Mouse (Mus musculus) neutrophil, adult 65 days (primary cell): ENCODE data around the gene Gm3854. TPM values are rescaled to one million over a fixed set of nuclear protein-coding genes. Genes with fewer than 3 reads are reported as not detected.

Source experiments
- total RNA-seq: library from RNA; stranded (reverse); gene quantifications from 2 replicates; pipeline ENCODE4 v1.2.4, GENCODE M21; 2023

Gm3854 gene
- total RNA-seq, result not detected in 2 replicates

DNA sequence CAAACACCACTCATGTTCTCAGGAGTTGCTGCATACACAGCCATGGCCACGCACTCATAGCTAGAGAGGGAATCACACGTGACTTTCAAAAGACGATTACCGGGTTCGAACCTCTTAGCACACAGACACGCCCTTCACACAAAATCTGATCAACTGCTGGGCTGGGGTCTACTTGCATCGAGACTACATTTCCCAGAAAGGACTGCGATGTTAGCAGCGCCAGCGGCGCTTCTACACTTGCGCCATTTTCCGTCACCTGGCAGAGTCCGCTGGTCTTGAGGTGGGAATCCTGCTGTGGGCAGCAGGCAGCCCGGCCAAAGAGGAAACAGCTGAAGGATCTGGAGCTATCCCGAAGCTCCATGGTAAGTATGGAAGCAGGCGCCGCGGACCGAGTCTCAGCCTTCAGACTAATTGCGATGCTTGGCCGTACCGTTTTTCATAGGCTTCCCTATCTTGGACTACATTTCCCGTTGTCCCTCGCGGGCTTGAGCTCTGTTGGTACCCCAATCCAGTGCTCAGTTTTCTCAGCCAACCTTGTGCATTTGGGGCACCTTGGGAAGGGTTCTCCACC, at the start of gene Gm3854:
Gene Gm3854, plus strand, starts transcription at position 259 of the 571 bp plus-strand sequence.

DNA sequence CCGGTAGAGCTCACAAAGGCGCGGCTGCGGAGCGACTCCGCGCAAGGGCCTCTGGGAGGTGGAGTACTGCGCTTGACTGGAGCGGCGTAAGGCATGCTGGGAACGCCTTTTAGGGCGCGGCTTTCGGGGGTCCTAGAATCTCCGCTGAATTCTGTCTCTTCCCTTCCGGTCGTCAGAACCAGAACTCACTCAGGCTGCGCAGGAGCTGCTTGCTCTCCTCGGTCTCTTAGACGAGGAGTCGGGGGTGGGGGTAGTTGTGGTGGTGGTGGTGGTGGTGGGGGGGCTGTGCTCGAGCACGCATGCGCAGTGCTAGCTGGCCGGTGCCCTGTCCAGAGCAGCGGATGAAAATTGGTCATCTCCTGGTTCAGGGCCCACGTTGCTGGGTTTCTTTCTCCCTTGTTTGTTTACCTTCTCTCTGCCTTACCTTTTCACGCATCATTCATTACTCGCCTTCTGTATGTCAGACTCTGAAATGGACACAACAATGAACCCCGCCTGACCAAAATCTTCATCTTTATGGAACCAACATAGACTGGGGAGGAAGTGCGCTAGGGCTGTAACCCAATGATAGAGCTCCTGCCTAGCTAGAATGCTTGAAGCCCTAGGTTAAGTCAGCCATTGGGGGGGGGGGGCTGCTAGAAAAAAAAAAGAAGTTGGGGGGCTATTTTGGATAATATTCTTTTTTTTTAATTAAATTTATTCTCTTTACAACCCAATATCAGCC, 12.2 kb upstream of the Gm3854 start, which contains the start of gene Zfp583:
Gene Zfp583, minus strand, starts transcription at position 53 of the 724 bp plus-strand sequence.

DNA sequence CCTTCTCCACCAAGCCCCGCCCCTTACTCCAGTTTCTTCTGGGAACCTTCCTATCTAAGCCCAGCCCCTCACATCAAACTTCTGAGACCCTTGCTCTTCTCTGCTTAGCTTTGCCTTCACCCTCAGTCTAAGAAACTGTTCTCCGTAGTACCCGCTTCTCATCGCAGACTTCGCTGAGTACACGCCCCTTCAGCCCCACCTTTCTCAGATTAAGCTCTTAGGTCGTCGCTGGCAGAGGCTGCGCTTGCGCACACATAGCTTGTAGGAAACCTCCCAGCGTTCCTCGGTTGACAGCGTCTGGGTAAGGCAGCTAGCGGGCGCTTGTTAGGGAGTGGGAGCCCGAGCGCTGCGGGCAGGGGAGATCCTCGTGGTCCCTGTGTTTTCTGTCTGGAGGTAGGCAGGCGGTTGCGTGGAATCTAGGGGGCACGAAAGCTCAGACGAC, 19.5 kb downstream of the Gm3854 start, which contains the start of gene Zfp78:
Gene Zfp78, plus strand, starts transcription at position 234 of the 442 bp plus-strand sequence.

DNA sequence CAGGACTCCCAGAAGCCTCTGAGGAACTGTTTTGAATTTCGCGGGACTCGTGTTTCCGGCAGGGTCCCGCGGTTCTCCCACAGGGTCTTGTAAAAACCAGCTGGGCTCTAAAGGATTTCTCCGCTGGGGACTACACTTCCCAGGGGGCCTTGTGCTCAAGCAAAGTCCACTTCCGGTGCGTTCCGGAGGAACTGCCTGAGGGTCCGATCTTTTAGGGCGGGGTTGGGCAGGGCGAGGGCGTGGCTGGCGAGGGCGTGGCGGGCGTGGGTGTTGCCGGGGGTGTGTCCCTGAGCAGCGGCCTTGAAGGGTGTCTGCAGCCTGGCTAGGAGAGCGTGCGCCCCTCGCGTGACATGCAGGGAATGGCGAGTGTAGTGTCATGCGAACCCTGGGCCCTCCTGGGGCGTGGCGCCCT, 39.5 kb downstream of the Gm3854 start, which contains the start of gene Zfp28:
Gene Zfp28, plus strand, starts transcription at position 252 of the 412 bp plus-strand sequence.

DNA sequence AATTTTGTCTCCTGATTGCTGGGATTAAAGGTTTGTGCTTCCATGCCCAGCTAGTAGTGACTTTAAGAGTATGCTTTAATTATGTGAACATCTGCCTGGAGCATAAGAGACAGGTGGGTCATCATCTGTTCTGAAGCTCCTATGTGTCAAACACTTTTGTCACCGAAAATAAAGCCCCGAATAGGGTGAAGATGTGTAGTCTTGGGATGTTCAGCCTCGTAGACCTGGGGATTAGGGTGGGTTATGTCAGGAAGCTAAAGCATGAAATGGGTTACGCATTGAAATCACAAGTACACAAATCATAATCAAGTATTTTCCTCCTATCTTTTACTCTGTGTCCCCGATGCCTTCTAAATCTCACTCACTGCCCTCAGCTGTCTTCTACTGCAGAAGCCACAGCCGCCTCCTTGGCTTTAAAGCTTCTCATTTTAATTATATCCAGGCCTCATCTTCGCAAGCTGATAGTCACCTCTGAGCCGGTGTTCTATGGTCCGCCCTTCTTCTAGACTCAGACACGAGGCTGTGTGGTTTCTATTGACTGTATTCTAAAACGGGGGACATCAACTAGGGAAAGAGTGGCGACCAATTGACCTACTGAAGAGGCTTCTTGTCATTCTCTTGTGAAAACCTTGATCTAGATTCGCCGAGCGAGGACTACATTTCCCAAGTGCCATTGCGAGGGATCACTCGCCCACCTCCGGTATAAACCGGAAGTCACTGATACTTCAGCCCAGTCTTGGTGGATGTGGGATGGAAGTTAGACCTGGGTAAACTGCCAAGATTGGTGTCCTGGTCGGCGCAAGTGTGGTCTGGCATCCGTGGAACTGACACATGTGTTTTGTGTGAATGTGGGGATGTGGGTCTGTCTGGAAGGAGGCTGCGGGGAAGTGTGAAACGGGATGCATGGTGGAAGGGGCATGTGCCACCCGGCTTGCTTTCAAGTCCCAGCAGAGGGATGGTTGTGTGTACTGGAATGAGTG, 54.7 kb downstream of the Gm3854 start, which contains the start of gene Smim17:
Gene Smim17, plus strand, starts transcription at position 720 of the 980 bp plus-strand sequence.

Other genes with a start within 250 kb of the Gm3854 start
- 36.8 and 42.4 TPM in 2 replicates for gene Zfp787, start 187.8 kb upstream of the Gm3854 start, total RNA-seq
- gene Zfp444, start 171.5 kb upstream of the Gm3854 start, total RNA-seq, result 3.5 and 4.4 TPM in 2 replicates
- gene Galp, start 146.7 kb upstream of the Gm3854 start, total RNA-seq, result not detected in 2 replicates
- not detected in 2 replicates for gene Zscan5b, start 121.5 kb upstream of the Gm3854 start, total RNA-seq
- gene Epp13, start 91.0 kb upstream of the Gm3854 start, total RNA-seq, result not detected in 2 replicates
- gene Zfp667, start 57.2 kb upstream of the Gm3854 start, total RNA-seq, result 0.16 and 0.34 TPM in 2 replicates
- 1.1 TPM in 1 of 2 replicates, not detected in the other for gene Zfp583, start 12.5 kb upstream of the Gm3854 start, total RNA-seq
- gene Zfp78, start 19.5 kb downstream of the Gm3854 start, total RNA-seq, result 0.52 and 0.69 TPM in 2 replicates
- gene Zfp28, start 39.5 kb downstream of the Gm3854 start, total RNA-seq, result 1.8 and 2.3 TPM in 2 replicates
- gene Smim17, start 55.0 kb downstream of the Gm3854 start, total RNA-seq, result not detected in 2 replicates
- gene Gm20715, start 66.5 kb downstream of the Gm3854 start, total RNA-seq, result 0.09 TPM in 1 of 2 replicates, not detected in the other
- gene Olfr1344, start 94.9 kb downstream of the Gm3854 start, total RNA-seq, result not detected in 2 replicates
- gene Olfr1336, start 112.4 kb downstream of the Gm3854 start, total RNA-seq, result not detected in 2 replicates
- gene Olfr1346, start 123.3 kb downstream of the Gm3854 start, total RNA-seq, result not detected in 2 replicates
- not detected in 2 replicates for gene Olfr5, start 143.2 kb downstream of the Gm3854 start, total RNA-seq
- gene Olfr1347, start 156.0 kb downstream of the Gm3854 start, total RNA-seq, result not detected in 2 replicates
- gene Olfr1348, start 165.0 kb downstream of the Gm3854 start, total RNA-seq, result not detected in 2 replicates
- gene Olfr1349, start 179.2 kb downstream of the Gm3854 start, total RNA-seq, result not detected in 2 replicates
- gene Olfr1350, start 221.1 kb downstream of the Gm3854 start, total RNA-seq, result not detected in 2 replicates